Mouse (Mus musculus): ENCODE measurements around the gene Bax.

The Bax gene

GRCm38 (mm10) chr7:45456721-45457203 is 9.9 kb downstream of the Bax start:
- DNase-seq (ENCODE audit: low read depth, low spot score): no peak

GRCm38 (mm10) chr7:45455932-45456696 is 10.6 kb downstream of the Bax start:
- no peak for DNase-seq (ENCODE audit: low read depth, low spot score)

GRCm38 (mm10) chr7:45454971-45455370 is 11.7 kb downstream of the Bax start:
- DNase-seq (ENCODE audit: low read depth, low spot score): no peak

GRCm38 (mm10) chr7:45451344-45451982 is 15.2 kb downstream of the Bax start:
- DNase-seq (ENCODE audit: low read depth, low spot score): no peak

- no peak for DNase-seq (ENCODE audit: low read depth, low spot score)
Measured at GRCm38 (mm10) chr7:45449974-45450373, 16.7 kb downstream of the Bax start.

- no peak for DNase-seq (ENCODE audit: low read depth, low spot score)
Measured at GRCm38 (mm10) chr7:45447325-45447990, 19.2 kb downstream of the Bax start.

- DNase-seq (ENCODE audit: low read depth, low spot score): no peak
Measured at GRCm38 (mm10) chr7:45446589-45446988, 20.1 kb downstream of the Bax start.

GRCm38 (mm10) chr7:45443526-45444420 is 22.9 kb downstream of the Bax start:
- no peak for DNase-seq (ENCODE audit: low read depth, low spot score)

- no peak for DNase-seq (ENCODE audit: low read depth, low spot score)
Measured at GRCm38 (mm10) chr7:45437521-45438276, 29.0 kb downstream of the Bax start, which contains the start of gene Ruvbl2. Gene Ruvbl2, minus strand, starts transcription at chr7:45438096.

GRCm38 (mm10) chr7:45437046-45437445 is 29.7 kb downstream of the Bax start:
- no peak for DNase-seq (ENCODE audit: low read depth, low spot score)

- DNase-seq (ENCODE audit: low read depth, low spot score): no peak
Measured at GRCm38 (mm10) chr7:45436444-45436843, 30.3 kb downstream of the Bax start.

- no peak for DNase-seq (ENCODE audit: low read depth, low spot score)
Measured at GRCm38 (mm10) chr7:45435038-45435437, 31.7 kb downstream of the Bax start.

GRCm38 (mm10) chr7:45434203-45435015 is 32.3 kb downstream of the Bax start, which contains the start of gene Gys1:
Gene Gys1, plus strand, starts transcription at chr7:45434844.
- DNase-seq (ENCODE audit: low read depth, low spot score): peak; percentile 100

GRCm38 (mm10) chr7:45433835-45434202 is 32.9 kb downstream of the Bax start:
- no peak for DNase-seq (ENCODE audit: low read depth, low spot score)

- no peak for DNase-seq (ENCODE audit: low read depth, low spot score)
Measured at GRCm38 (mm10) chr7:45426556-45426955, 40.1 kb downstream of the Bax start.

- DNase-seq (ENCODE audit: low read depth, low spot score): no peak
Measured at GRCm38 (mm10) chr7:45421194-45421593, 45.5 kb downstream of the Bax start.

GRCm38 (mm10) chr7:45420615-45420919 is 46.1 kb downstream of the Bax start, which contains the start of gene Lhb:
Gene Lhb, plus strand, starts transcription at chr7:45420820.
- DNase-seq (ENCODE audit: low read depth, low spot score): no peak

- no peak for DNase-seq (ENCODE audit: low read depth, low spot score)
Measured at GRCm38 (mm10) chr7:45419859-45420614, 46.7 kb downstream of the Bax start.

GRCm38 (mm10) chr7:45417962-45418492 is 48.7 kb downstream of the Bax start:
- DNase-seq (ENCODE audit: low read depth, low spot score): no peak

All from brain, embryonic 18.5 days (tissue).